Mouse (Mus musculus) MEL (cell line): ENCODE results near the gene Olfr120.

Experiments
- CHD2 ChIP-seq: IDR thresholded peaks from 2 replicates; pipeline ENCODE4 v1.6.1; 2011; ENCODE audit warnings: low read length, improper control_type of control experiment
- CTCF ChIP-seq, 3 experiments: IDR thresholded peaks in 2 of 3; conservative IDR thresholded peaks in 1 of 3; 2 replicates each; pipeline ENCODE4 v1.5.1; 2011 to 2012; ENCODE audit warnings: low read length in 3 of 3, low read depth in 2 of 3, mild to moderate bottlenecking in 2 of 3, improper control_type of control experiment in 1 of 3, inconsistent platforms in 1 of 3, mixed read lengths in 1 of 3, moderate library complexity in 1 of 3; ENCODE audit not compliant: control insufficient read depth in 1 of 3, insufficient read depth in 1 of 3, poor library complexity in 1 of 3, severe bottlenecking in 1 of 3
- MAFK ChIP-seq: IDR thresholded peaks from 2 replicates; pipeline ENCODE4 v1.6.1; 2011; ENCODE audit warnings: low read depth, mild to moderate bottlenecking, low read length, improper control_type of control experiment, borderline replicate concordance
- NELFE ChIP-seq: IDR thresholded peaks from 2 replicates; pipeline ENCODE4 v1.6.1; 2011; ENCODE audit warnings: low read depth, low read length, improper control_type of control experiment
- POLR2A ChIP-seq, 2 experiments: IDR thresholded peaks; 2 replicates each; pipeline ENCODE4 v1.6.1; 2011 to 2012; ENCODE audit warnings: low read length in 2 of 2, mild to moderate bottlenecking in 2 of 2, control low read depth in 1 of 2, improper control_type of control experiment in 1 of 2, low read depth in 1 of 2, moderate library complexity in 1 of 2; ENCODE audit not compliant: control insufficient read depth in 1 of 2, insufficient read depth in 1 of 2, poor library complexity in 1 of 2
- RAD21 ChIP-seq: IDR thresholded peaks from 2 replicates; pipeline ENCODE4 v1.6.1; 2011; ENCODE audit warnings: mild to moderate bottlenecking, low read depth, low read length, improper control_type of control experiment

GRCm38 (mm10) chr17:37721508-37721907 is at the start of gene Olfr120:
- TF ChIP-seq POLR2A (IDR thresholded peaks at IDR 0.05; ENCODE audit: control insufficient read depth in 1 of 2, insufficient read depth in 1 of 2, low read depth in 1 of 2, low read length in 2 of 2, poor library complexity in 1 of 2) (no peak), NELFE (no peak), CTCF (IDR thresholded peaks at IDR 0.05 in 2 of 3, conservative IDR thresholded peaks at IDR 0.05 in 1 of 3; ENCODE audit: control insufficient read depth in 1 of 3, insufficient read depth in 1 of 3, low read depth in 2 of 3, low read length in 3 of 3, poor library complexity in 1 of 3, severe bottlenecking in 1 of 3) (no peak), RAD21 (no peak), CHD2 (no peak), MAFK (no peak)
